Mouse (Mus musculus) cerebellum, postnatal 36 days (tissue): ENCODE data around the gene Serpina3n.
"Not testable (repeated sequence)": the region's sequence is repeated elsewhere in the genome, so short reads cannot be mapped to it uniquely, and the experiment has no call there.

Source experiments
- DNase-seq, 2 experiments: peaks; one replicate each; pipeline ENCODE4 v3.0.0; 2021 to 2022; ENCODE audit warnings: mixed read lengths in 2 of 2

The Serpina3n gene

DNA sequence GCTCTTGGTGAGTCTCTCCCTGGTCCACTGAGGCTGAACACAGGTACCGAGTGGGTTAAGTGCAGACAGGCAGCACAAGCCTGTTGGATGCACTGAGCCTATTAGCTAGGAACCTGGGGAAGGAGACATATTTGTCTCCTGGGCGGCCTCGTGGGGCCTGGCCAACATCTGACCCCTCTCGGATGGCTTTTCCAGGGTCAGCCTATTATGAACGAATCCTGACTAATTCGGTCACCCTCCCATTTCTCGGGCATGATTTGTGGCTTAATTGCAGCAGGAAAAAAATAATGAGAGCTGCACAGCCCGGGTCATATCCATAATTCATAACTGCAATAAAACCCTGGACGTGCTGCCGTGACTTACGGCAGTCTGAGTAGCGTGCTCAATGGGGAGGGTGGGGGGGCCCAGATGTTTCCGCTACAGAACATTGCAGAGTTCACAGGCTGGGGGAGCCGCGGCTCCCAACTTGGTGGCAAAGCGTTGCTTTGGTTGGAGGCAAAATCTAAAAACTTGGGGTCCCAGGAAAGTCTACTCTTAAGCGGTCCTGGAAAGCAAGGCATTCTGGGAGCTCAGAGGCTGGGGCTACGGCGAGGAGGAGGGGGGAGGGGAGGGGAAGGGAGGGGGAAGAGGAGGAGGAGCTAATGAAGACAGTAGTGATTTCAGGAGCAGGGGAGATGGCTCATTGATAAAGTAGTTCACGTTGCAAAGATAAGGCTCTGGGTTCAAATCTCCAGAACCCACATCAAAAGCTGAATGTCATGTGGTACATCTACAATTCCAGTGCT, 27.6 kb downstream of the Serpina3n start:
- no peak for DNase-seq

DNA sequence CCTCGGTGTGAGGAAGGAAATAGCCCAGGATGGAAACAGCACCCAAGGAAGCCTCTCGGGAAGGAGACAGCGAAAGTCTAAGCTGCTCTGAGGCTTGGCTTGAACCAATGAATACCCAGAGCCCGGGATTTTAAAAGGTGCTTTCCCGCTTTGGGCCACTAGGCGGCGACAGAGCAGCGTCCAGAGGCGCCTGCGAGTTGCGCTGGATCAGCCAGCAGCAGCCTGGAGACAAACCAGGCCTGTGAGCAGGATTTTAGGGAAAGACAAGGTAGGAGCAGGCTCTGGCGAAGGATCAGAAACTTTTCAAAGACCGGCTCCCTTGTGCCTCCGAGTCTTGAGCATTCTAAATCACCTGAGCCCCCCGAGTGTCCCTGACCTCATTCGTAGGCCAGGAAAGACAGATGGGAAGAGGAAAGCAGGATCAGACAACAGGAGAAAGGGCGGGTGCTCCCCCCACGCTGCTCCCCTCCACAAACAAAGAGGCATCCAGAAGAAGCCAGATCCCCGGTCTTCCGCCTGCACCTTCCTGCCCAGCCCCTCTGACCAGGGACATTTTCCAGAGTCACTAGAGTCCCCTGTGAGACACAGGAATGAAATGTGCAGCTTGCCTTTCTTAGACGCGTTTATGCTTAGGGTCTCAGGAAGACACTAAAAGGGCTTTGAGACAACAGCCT, 33.7 kb downstream of the Serpina3n start:
- peak; percentile 82 to 90 for DNase-seq

- no peak for DNase-seq
Observed at GRCm38 (mm10) chr12:104443716-104444115, 37.2 kb downstream of the Serpina3n start.

DNA sequence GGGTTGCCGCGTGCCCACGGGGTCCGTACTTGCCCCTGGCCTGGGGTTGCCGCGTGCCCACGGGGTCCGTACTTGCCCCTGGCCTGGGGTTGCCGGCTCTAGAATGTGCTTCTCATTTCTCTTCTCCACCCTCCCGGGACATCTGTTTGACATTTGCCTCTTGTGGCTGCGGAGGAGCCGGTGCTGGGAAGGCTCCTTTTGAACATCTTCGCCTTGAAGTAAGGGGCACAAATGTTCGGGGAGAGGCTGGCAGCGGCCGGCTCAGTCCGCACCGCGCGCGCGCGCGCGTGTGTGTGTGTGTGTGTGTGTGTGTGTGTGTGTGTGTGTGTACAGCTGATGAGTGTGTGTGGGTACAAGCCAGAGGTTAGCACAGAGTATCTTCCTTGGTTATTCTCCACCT, 40.5 kb downstream of the Serpina3n start:
- DNase-seq, result not testable (repeated sequence)

DNA sequence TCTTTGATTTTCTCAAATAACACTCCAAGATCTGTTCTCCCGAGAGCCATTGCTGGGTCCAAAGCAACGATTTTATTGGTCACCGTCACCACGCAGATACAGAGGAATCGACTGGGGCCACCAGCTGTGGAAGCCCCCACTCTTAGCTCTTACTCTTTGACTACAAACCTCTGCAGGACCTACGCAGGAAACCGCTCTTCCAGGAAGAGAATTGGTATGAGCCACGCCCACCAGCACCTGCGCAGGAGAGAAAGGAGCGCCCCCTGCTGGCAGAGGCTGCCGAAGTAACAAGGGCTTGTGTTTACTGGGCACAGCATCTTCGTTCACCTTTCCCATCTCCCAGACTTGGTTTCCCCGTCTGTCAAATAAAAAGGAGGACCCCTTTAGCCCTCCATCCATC, 41.6 kb downstream of the Serpina3n start:
- DNase-seq, result peak; percentile 45 to 55

DNA sequence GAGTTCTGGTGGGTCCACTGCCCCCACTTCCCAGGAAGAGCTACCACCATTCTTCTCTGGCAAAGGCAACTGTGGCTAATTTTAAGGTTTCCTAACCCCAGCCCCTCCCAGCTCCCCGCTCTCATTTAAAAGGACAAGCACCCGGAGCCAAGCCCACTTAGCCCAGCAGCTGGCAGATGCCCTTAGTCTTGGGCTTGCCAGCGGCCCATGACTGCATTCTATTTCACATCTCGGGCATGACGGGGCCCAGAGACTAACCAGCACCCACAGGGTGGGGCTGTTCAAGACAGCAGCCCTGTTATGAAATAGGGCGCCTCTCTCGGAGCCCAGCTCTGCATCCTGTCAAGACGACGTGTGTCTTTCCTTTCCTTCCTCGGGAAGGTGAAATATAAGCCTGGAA, 43.7 kb downstream of the Serpina3n start:
- no peak for DNase-seq

- no peak for DNase-seq
Observed at GRCm38 (mm10) chr12:104453002-104453401, 46.5 kb downstream of the Serpina3n start.

DNA sequence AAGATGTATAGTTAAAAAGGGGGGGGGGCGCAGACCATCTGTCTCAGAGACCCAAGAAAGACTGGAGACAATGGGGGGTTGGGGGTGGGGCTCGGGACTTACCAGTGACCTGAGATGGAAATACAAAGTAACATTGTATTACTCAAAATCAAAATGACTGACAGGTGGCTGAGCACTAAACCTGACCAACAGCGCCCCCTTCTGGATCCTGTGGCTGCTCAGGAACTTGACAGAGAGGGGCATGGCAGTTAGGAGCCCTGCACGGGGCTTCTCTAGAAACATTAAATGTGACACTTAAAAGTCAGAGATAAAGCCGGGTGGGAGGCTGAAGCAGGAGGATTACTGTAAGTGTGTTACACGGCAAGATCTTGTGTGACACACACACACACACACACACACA, 52.8 kb downstream of the Serpina3n start:
- DNase-seq, result no peak

DNA sequence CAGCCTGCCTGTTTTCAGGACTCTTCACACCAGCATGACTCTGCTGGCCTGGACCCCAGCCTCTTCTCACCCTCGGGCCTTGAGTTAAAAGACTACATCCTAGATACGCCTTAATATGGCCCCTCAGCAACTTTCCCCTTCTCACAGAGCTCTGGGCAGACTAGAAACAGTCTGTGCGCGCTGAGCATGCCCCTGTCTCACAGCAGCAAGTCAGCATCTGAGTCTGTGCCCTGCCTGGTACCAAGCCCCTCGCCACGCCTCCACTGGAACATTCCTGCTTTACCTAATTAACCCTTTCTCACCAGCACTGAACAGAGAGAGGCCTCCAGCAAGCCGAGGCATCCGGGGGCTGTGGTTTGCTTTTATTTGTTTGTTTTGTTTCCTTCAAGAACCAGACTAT, 54.8 kb downstream of the Serpina3n start:
- DNase-seq, result no peak
